Mouse (Mus musculus): ENCODE data around the gene Eng.

DNA sequence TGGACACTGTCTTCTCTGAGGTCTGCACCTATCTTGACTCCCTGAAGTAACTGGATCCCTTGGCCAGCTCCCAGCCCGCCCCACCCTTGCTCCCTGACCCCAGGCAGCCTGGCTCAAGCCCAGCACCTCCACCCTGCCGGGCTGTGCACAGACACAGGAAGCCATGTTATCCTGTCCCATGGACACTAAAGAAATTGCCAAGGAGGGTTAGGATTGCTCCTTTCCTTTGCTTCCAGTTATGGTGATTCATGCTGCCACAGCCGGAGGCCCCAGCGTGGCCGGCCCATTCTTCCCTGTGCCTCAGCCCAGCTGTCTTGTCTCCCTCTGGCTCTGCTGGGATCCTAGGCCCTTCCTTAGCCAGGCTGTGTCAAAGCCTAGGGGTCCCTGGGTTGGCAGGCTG, 12.7 kb upstream of the Eng start:
- TF ChIP-seq CTCF (IDR thresholded peaks at IDR 0.05; ENCODE audit: low read depth, low read length), result no peak
- TF ChIP-seq POLR2A (IDR thresholded peaks at IDR 0.05; ENCODE audit: borderline replicate concordance, low read depth, low read length), result no peak
